Mouse (Mus musculus): ENCODE data around the gene Plekha6.

DNA sequence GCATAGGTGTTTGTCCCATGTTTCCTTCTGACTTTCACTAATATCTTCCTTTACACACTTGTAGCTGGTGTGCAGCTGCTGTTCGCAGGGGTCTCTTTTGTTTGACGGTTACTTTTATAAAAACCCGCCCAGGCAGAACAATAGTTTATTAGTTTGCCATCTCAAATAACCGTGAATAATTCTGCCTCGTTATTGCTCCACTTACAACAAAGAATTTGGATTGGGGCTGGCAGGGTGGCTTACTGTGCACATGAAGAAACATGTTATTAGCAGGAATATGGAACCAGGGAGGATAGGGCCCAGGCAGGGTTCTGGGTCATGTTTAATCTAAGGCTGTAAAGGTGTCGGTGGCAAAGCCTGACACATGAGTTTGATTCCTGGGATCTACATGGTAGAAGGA lies 33.3 kb downstream of the Plekha6 start:
- TF ChIP-seq ZNF384 (IDR thresholded peaks at IDR 0.05; ENCODE audit: low read depth, low read length): no peak
- TF ChIP-seq ZC3H11A (IDR thresholded peaks at IDR 0.05; ENCODE audit: borderline replicate concordance, low read depth, low read length): no peak

All from ES-E14 (cell line).